In the genomic region with DNA sequence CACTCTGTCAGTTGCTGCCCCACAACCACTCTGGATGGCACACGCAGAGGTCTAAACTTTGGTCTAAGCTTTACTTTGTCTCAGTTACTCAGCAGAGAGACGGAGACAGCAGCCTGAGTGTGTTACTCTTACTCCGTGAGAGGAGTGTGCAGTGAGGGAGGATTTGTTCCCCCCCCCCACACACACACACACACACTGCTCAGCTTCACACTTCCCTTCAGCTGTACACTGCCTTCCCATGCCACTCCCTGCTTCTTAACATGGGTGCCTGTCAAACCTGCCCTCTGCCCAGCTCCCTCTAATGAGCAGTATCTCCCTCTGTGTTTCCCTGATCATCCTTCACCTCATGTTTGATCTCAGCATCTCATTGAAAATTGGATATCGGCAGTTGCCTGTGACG, we compare ENCODE assay signal across 20 mouse cellular contexts.
DNase-seq lines count a peak whose midpoint lies in the region; ATAC-seq and TF ChIP-seq lines count a peak whose summit lies in the region.
"Had no signal": no experiment of that assay in that cellular context is flagged by ENCODE, and none has a peak within 500 bp of the region (broad histone marks: within the 10 kb centered on the region; RNA-seq: fewer than 3 reads in every experiment).

No protein-coding gene starts in this region.

- no peak for TF ChIP-seq CTCF in midbrain, postnatal 0 days (IDR thresholded peaks at IDR 0.05)

- H3K4me2 ChIP-seq in forebrain, embryonic 11.5 days (ENCODE audit: low read depth, low read length, severe bottlenecking) = no peak overlapping the region
- no peak overlapping the region for H3K4me2 ChIP-seq in forebrain, embryonic 15.5 days (replicated peaks)
- no peak overlapping the region for H3K4me2 ChIP-seq in midbrain, embryonic 12.5 days (replicated peaks)
- H3K4me2 ChIP-seq in midbrain, postnatal 0 days (ENCODE audit: low read depth, low read length, poor library complexity, severe bottlenecking) = no peak overlapping the region
- H3K4me2 ChIP-seq in forebrain, embryonic 13.5 days = no peak overlapping the region
- H3K4me2 ChIP-seq in midbrain, embryonic 15.5 days = no peak overlapping the region
- H3K4me2 ChIP-seq: embryonic facial prominence, embryonic 13.5 days; heart, embryonic 13.5 days; hindbrain, embryonic 15.5 days had no signal

- DNase-seq in forebrain, embryonic 11.5 days (ENCODE audit: low spot score) = peak; percentile 56
- no peak for DNase-seq in midbrain, postnatal 0 days (ENCODE audit: low spot score)
- no peak for DNase-seq in embryonic facial prominence, embryonic 10.5 days (ENCODE audit: low spot score)
- DNase-seq: adrenal gland, postnatal 10 days; B cell, adult 2 months; cerebellum, adult 11 months; cerebellum, adult 9-10 months; cerebellum, postnatal 25 days; gastrocnemius, postnatal 14 days; heart, postnatal 36 days had no signal

- H3K4me3 ChIP-seq in forebrain, embryonic 11.5 days (ENCODE audit: low read depth, low read length) = no peak overlapping the region
- no peak overlapping the region for H3K4me3 ChIP-seq in forebrain, embryonic 15.5 days
- H3K4me3 ChIP-seq in midbrain, embryonic 12.5 days = no peak overlapping the region
- H3K4me3 ChIP-seq in midbrain, postnatal 0 days (ENCODE audit: low read depth, low read length) = no peak overlapping the region
- no peak overlapping the region for H3K4me3 ChIP-seq in forebrain, embryonic 13.5 days
- no peak overlapping the region for H3K4me3 ChIP-seq in midbrain, embryonic 15.5 days
- no peak overlapping the region for H3K4me3 ChIP-seq in embryonic facial prominence, embryonic 10.5 days
- H3K4me3 ChIP-seq: embryonic facial prominence, embryonic 13.5 days; heart, embryonic 13.5 days; hindbrain, embryonic 15.5 days had no signal

- WGBS in forebrain, embryonic 11.5 days = 59% methylated on average over 5 of the region's 5 CpGs
- WGBS in forebrain, embryonic 15.5 days = 25% methylated on average over 5 of the region's 5 CpGs
- 78% methylated on average over 5 of the region's 5 CpGs for WGBS in midbrain, embryonic 12.5 days
- 72% methylated on average over 5 of the region's 5 CpGs for WGBS in midbrain, postnatal 0 days
- 39% methylated on average over 5 of the region's 5 CpGs for WGBS in forebrain, embryonic 13.5 days
- WGBS in midbrain, embryonic 15.5 days = 62% methylated on average over 5 of the region's 5 CpGs
- WGBS in embryonic facial prominence, embryonic 10.5 days = 78% methylated on average over 5 of the region's 5 CpGs

- no peaks in the 10 kb centered on the region for H3K27me3 ChIP-seq in forebrain, embryonic 11.5 days (ENCODE audit: control insufficient read depth, insufficient read depth, low read length)
- no peaks in the 10 kb centered on the region for H3K27me3 ChIP-seq in forebrain, embryonic 15.5 days
- no peaks in the 10 kb centered on the region for H3K27me3 ChIP-seq in midbrain, embryonic 12.5 days
- no peaks in the 10 kb centered on the region for H3K27me3 ChIP-seq in midbrain, postnatal 0 days (ENCODE audit: insufficient read depth, low read length)
- no peaks in the 10 kb centered on the region for H3K27me3 ChIP-seq in forebrain, embryonic 13.5 days
- H3K27me3 ChIP-seq in midbrain, embryonic 15.5 days (replicated peaks) = no peaks in the 10 kb centered on the region
- H3K27me3 ChIP-seq in embryonic facial prominence, embryonic 10.5 days (replicated peaks; ENCODE audit: low read depth, poor library complexity, severe bottlenecking) = no peaks in the 10 kb centered on the region
- H3K27me3 ChIP-seq: heart, embryonic 13.5 days; hindbrain, embryonic 15.5 days had no signal

- peak; percentile 71 for ATAC-seq in forebrain, embryonic 11.5 days (replicated peaks; ENCODE audit: low FRiP score)
- no peak; the same call in 1 of the 2 replicates for ATAC-seq in forebrain, embryonic 15.5 days (replicated peaks)
- ATAC-seq in midbrain, embryonic 12.5 days (ENCODE audit: low FRiP score, low read depth) = 0 out of 2 replicates have a peak, but pooled peaks have one; percentile 47
- no peak for ATAC-seq in midbrain, postnatal 0 days (ENCODE audit: low FRiP score)
- peak; percentile 67 for ATAC-seq in forebrain, embryonic 13.5 days
- peak; percentile 42; the same call in 1 of the 2 replicates for ATAC-seq in midbrain, embryonic 15.5 days (replicated peaks)
- ATAC-seq in megakaryocyte, adult 5-6 weeks (ENCODE audit: poor library complexity, severe bottlenecking) = no peak
- ATAC-seq: CD4-positive, CD25-positive, alpha-beta regulatory T cell, adult 4 months had no signal

- H3K36me3 ChIP-seq in forebrain, embryonic 11.5 days (ENCODE audit: control insufficient read depth, insufficient read depth, low read length) = no peaks in the 10 kb centered on the region
- no peaks in the 10 kb centered on the region for H3K36me3 ChIP-seq in forebrain, embryonic 15.5 days
- no peaks in the 10 kb centered on the region for H3K36me3 ChIP-seq in midbrain, embryonic 12.5 days
- H3K36me3 ChIP-seq in midbrain, postnatal 0 days (ENCODE audit: insufficient read depth, low read length) = no peaks in the 10 kb centered on the region
- H3K36me3 ChIP-seq in forebrain, embryonic 13.5 days (ENCODE audit: poor library complexity, severe bottlenecking) = no peaks in the 10 kb centered on the region
- no peaks in the 10 kb centered on the region for H3K36me3 ChIP-seq in midbrain, embryonic 15.5 days (replicated peaks)
- H3K36me3 ChIP-seq in embryonic facial prominence, embryonic 10.5 days (replicated peaks) = no peaks in the 10 kb centered on the region
- H3K36me3 ChIP-seq: embryonic facial prominence, embryonic 13.5 days; G1E; heart, embryonic 13.5 days; hindbrain, embryonic 15.5 days had no signal

- no peaks in the 10 kb centered on the region for H3K9me3 ChIP-seq in forebrain, embryonic 11.5 days (ENCODE audit: control insufficient read depth, low read length)
- no peaks in the 10 kb centered on the region for H3K9me3 ChIP-seq in forebrain, embryonic 15.5 days
- no peaks in the 10 kb centered on the region for H3K9me3 ChIP-seq in midbrain, embryonic 12.5 days
- no peaks in the 10 kb centered on the region for H3K9me3 ChIP-seq in midbrain, postnatal 0 days (ENCODE audit: low read length)
- no peaks in the 10 kb centered on the region for H3K9me3 ChIP-seq in forebrain, embryonic 13.5 days (replicated peaks)
- no peaks in the 10 kb centered on the region for H3K9me3 ChIP-seq in midbrain, embryonic 15.5 days
- H3K9me3 ChIP-seq in embryonic facial prominence, embryonic 10.5 days = no peaks in the 10 kb centered on the region
- H3K9me3 ChIP-seq: embryonic facial prominence, embryonic 13.5 days; G1E; heart, embryonic 13.5 days; hindbrain, embryonic 15.5 days had no signal

- H3K4me1 ChIP-seq in forebrain, embryonic 11.5 days (replicated peaks; ENCODE audit: control insufficient read depth, insufficient read depth, low read length) = no peaks in the 10 kb centered on the region
- peaks cover 11% of the 10 kb centered on the region; the same call in 1 of the 2 replicates for H3K4me1 ChIP-seq in forebrain, embryonic 15.5 days
- 0 out of 2 replicates have a peak, but pooled peaks cover 3% of the 10 kb centered on the region for H3K4me1 ChIP-seq in midbrain, embryonic 12.5 days
- H3K4me1 ChIP-seq in midbrain, postnatal 0 days (ENCODE audit: insufficient read depth, low read length) = no peaks in the 10 kb centered on the region
- H3K4me1 ChIP-seq in forebrain, embryonic 13.5 days = peaks cover 9% of the 10 kb centered on the region
- 0 out of 2 replicates have a peak, but pooled peaks cover 2% of the 10 kb centered on the region for H3K4me1 ChIP-seq in midbrain, embryonic 15.5 days
- no peaks in the 10 kb centered on the region for H3K4me1 ChIP-seq in embryonic facial prominence, embryonic 10.5 days
- H3K4me1 ChIP-seq: embryonic facial prominence, embryonic 13.5 days had no signal

- no peak overlapping the region for H3K27ac ChIP-seq in forebrain, embryonic 11.5 days (ENCODE audit: low read depth, low read length)
- no peak overlapping the region for H3K27ac ChIP-seq in forebrain, embryonic 15.5 days (replicated peaks)
- no peak overlapping the region for H3K27ac ChIP-seq in midbrain, embryonic 12.5 days (replicated peaks)
- no peak overlapping the region for H3K27ac ChIP-seq in midbrain, postnatal 0 days (ENCODE audit: low read depth, low read length)
- no peak overlapping the region for H3K27ac ChIP-seq in forebrain, embryonic 13.5 days
- no peak overlapping the region for H3K27ac ChIP-seq in midbrain, embryonic 15.5 days
- no peak overlapping the region for H3K27ac ChIP-seq in embryonic facial prominence, embryonic 10.5 days (replicated peaks)
- H3K27ac ChIP-seq: embryonic facial prominence, embryonic 13.5 days; heart, embryonic 13.5 days; hindbrain, embryonic 15.5 days had no signal

- H3K9ac ChIP-seq in forebrain, embryonic 11.5 days (ENCODE audit: low read length) = no peak overlapping the region
- H3K9ac ChIP-seq in forebrain, embryonic 15.5 days (replicated peaks) = no peak overlapping the region
- no peak overlapping the region for H3K9ac ChIP-seq in midbrain, embryonic 12.5 days (replicated peaks)
- H3K9ac ChIP-seq in midbrain, postnatal 0 days (replicated peaks; ENCODE audit: low read length, poor library complexity, severe bottlenecking) = no peak overlapping the region
- no peak overlapping the region for H3K9ac ChIP-seq in forebrain, embryonic 13.5 days
- H3K9ac ChIP-seq in midbrain, embryonic 15.5 days = no peak overlapping the region
- H3K9ac ChIP-seq: embryonic facial prominence, embryonic 13.5 days; heart, embryonic 13.5 days; hindbrain, embryonic 15.5 days had no signal

Comparison
In these comparisons a context has a peak if more than half of its experiments do, and no peak if none do; other contexts are left out.
1. ATAC-seq: peak in forebrain, embryonic 11.5 days (single experiment), midbrain, embryonic 12.5 days (single experiment), forebrain, embryonic 13.5 days (single experiment) and midbrain, embryonic 15.5 days (single experiment); none in forebrain, embryonic 15.5 days (single experiment), midbrain, postnatal 0 days (single experiment) and megakaryocyte, adult 5-6 weeks (single experiment).